Mouse (Mus musculus): ENCODE measurements around the gene Atp5d.

Gene Atp5d

DNA sequence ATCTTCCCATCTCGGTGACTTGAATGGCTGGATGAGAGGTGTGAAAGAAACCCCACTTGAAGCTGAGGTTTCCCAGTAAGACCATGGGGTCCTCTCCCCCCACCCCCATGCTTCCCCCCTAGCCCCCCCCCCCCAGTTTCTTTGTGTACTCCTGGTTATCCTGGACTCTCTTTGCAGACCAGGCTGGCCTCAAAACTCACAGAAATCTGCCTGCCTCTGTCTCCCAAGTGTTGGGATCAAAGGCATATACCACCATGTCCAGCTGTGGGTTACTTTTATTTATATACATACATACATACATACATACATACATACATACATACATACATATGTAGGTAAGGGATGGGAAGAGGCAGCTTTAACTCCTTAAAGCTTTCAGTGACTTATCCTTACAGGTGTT lies 30.6 kb downstream of the Atp5d start:
- DNase-seq, result no peak

DNA sequence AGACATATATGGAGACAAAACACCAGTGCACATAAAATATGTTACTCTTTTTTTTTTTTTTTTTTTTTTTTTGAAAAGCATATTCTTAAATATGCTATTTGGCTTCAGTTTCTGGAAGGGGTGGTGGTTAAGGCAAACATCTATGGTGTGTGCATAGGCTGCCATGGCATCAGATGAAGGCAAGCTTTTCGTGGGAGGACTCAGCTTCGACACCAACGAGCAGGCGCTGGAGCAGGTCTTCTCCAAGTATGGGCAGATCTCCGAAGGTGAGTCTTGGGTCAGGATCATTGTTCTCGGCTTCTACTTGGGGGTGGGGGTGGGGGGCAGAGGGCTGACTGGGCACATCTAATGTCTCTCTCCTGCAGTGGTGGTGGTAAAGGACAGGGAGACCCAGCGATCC lies 31.2 kb downstream of the Atp5d start:
- DNase-seq, result no peak

DNA sequence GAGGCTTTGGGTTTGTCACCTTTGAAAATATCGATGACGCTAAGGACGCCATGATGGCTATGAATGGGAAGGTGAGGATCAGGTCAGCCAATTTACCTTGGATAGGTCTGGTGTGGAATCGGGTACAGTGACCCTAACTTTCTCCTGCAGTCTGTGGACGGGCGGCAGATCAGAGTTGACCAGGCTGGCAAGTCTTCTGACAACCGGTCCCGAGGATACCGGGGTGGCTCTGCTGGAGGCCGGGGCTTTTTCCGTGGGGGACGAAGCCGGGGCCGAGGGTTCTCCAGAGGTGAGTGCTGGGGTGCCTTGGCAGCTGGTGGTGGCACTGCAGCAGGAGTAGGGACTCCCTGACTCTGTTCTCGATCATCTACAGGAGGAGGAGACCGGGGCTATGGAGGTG lies 31.6 kb downstream of the Atp5d start:
- DNase-seq, result no peak

DNA sequence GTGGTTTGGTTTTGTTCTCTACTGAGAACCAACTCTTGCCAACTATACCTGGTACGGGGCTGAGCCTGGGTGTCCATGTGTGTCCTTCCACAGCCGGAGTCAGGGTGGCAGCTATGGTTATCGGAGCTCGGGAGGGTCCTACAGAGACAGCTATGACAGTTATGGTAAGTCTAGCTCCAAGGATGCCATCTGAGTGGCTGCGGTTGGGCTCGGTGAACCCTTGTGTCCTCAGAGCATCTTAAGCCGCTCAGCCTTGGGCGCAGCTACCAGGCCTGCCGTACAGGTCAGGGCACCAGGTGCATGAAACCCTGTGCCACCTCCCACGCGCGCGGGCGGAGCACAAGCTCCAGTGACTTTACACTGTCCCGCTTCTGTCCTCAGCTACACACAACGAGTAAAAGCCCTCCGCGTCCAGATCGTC lies 32.2 kb downstream of the Atp5d start:
- DNase-seq, result no peak

DNA sequence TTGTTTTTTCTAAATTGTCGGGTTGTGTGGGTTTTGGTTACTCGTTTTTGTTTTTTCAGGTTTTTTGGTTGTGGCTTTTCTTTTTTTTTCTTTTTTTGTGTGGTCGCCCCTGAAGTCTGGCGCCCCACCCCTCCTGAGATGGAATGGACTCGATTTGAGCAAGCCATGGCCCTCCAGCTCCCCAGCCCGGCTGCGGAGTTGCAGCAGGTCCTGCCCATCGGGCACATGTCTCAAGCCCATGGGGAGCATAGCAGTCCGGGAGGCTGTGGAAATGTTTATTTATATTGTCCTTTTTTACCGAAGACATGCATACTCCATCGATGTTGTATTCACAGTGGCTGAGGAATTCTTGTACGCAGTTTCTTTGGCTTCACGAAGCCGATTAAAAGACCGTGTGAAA lies 32.8 kb downstream of the Atp5d start:
- no peak for DNase-seq

DNA sequence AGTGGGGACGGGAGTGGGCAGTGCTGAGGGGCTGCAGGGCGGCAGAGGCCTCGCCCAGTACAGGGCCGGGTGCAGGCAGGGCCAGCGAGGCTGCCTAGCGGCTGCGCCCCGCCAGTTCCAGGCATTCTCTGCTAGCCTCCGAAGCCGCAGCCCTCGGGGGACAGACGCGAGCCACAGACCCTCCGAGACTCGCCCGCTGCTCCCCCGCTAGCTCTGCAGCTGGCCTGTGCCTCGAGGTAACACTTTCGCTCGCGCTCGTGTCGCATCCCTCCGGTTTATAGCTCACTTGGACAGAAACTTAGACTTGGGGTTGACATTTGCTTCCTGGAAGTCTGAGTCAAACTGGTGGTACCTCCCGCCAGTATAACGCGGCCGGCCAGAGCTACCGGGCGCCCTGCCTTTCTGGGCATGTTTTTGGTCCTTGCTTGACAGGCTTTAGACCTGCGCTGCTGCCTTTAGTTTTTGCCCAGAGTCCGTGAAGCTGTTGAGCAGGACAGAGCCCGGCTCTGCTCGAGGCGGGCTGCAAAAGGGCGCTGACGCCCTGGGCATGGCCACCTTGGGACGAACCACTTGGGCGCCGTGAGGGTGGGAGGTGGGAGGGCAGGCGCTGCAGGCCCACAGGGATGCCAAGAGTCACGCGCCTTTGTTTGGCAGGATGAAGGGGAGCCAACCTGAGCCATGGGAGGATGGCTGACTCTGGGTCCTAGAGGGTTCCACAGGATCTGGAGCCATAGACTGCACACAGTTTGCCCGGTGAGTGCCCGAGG lies 33.5 kb downstream of the Atp5d start:
- no peak for DNase-seq

DNA sequence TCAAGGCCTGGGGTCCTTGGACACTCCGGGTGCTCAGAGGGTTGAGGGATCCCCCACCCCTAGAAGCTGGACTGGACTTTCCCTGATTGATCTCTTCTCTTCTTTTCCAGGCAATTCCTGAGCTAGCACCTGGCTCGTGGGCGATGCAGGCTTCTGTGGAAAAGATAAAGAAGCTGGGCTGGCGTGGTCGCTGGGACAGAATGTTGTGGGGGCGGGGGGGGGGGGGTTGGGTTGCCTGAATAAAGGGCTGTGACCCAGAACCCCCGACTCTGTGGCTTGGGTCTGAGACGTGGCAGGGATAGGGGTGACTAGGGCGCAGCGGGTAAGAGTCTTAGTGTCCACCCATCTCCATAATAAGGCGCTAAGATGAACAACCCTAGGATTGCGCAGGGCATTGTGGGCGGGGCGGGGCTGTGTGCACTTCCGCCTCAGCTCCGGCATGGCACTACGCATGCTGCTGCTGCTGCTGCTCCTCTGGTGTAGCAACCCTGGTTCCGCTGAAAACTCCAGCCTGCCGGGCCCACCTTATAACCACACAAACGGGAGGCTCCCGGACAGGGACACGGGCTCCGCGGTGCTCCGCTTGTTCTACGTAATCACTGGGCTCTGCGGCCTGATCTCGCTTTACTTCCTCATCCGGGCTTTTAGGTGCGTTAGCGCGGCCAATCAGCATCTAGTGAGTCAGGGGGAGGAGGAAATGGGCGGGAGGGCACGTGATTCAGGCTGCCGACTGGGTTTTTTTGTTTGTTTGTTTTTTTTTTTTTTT lies 34.3 kb downstream of the Atp5d start, which contains the start of gene 1600002K03Rik:
1600002K03Rik (plus strand) TSS at position 418 of the 766 bp plus-strand sequence.
- peak; percentile 92 for DNase-seq

DNA sequence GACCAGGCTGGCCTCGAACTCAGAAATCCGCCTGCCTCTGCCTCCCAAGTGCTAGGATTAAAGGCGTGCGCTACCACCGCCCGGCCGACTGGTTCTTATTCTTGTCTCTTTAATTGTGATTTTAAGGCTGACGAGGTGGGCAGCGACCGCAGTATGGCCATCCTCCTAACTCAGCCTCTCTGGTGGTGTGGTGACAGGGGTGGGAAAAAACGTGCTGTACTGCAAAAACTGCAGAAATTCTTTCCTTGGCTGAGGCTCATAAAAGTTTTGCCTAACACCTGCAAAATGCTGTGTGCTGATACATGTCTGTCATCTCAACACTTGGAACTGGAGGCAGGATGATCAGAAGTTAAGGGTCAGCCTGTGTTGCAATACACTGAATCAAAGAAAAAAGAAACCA lies 34.9 kb downstream of the Atp5d start:
- no peak for DNase-seq

DNA sequence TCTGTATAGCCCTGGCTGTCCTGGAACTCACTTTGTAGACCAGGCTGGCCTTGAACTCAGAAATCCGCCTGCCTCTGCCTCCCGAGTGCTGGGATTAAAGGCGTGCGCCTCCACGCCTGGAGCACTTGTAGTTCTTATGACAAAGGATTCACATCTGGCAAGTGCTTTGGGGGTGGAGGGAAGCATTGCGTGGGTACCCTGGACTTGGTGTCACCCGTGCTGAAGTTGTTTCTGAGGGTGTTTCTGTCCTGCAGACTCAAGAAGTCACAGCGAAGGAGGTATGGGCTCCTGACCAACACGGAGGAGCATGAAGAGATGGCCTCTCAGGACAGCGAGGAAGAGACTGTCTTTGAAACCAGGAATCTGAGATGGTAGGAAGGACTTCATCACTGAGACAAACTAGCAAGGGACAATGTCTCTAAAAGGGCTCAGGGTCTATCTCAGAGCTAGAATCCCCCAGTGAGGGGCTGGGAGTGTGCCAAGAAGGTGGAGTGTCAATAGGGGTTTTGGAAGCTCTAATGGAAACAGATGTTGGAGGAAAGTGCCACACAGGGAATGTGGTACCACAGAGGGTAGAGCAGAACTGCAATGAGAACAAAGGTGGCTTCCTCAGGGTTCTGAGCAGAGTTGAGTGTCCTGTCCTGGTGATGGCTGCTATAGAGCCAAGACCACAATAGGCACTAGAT lies 35.7 kb downstream of the Atp5d start:
- no peak for DNase-seq

DNA sequence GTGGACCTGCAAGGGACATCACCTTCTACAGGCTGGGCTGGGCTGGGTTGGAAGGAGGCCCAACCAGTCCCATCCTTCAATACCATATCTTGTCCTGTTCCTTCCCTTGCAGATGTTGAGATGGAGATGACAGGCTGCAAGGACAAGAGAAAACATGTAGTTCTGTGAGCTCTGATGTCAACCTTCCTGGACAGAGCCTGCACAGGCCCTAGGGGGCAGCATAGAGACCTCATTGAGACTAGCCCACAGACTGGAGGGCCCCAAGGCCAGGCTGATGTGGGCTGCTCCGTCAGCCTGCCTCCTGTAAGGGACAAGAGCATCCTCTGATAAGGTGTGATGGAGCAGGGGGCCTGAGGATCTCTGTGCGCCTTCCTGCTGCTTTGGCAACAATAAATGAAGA lies 36.3 kb downstream of the Atp5d start:
- DNase-seq, result no peak

DNA sequence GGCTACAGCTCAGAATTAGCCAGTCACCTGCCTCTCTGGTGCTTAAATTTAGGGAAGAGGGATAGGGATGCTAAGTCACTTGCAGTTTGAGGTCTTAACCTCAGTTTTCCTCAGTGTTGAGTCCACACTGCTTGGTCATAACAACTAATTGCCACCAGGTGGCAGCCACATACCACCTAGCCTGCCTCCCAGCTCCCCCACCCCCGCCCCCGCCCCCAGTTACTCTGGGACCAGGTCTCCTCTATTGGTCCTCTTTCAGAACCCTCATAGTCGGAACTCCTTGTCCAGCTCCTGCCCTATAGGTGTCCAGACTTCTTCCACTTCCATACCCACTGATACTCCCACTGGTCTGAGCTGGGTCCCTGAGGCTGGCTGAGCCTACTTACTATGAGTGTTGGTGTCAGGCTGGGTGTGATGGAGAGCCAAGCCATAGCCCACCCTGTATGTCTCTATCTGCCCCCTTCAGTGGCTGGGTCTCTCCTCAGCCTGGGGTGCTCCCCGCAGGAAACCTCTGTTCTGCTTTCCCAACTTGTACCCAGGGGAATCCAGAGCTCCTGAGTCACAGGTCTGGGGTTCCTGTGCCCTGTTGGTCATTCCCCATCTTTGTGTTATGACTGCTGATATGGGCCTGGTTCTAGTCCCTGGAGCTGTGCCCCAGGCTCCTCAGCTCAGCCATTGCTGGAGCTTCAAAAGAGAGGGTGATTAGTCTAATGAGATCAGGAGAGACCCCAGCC lies 37.3 kb downstream of the Atp5d start:
- peak; percentile 43 for DNase-seq

DNA sequence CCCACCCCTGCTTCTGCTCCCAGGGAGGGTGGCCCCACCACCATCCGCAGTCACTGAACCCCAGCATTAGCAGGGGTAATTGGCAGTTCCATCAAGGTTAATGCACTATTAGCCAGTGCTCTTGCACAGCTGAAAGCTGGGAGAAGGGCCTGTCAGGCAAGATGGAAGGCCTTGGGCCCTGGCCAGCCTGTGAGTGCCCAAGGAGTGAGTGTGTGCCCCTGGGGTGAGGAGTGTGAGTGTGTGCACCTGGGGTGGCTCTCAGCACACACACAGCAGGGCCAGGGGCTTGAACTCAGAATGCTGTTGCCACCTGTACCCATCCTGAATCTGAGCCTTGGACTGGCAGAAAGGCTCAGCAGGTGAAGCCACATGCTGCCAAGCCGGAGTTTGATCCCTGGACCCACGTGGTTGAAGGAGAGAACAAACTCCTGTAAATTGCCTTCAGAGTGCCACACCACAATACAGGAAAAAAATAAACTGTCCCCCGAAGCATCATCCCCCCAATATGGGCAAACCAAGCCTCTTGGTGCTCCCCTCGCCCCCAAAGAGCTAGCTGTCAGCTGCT lies 37.9 kb downstream of the Atp5d start:
- no peak for DNase-seq

DNA sequence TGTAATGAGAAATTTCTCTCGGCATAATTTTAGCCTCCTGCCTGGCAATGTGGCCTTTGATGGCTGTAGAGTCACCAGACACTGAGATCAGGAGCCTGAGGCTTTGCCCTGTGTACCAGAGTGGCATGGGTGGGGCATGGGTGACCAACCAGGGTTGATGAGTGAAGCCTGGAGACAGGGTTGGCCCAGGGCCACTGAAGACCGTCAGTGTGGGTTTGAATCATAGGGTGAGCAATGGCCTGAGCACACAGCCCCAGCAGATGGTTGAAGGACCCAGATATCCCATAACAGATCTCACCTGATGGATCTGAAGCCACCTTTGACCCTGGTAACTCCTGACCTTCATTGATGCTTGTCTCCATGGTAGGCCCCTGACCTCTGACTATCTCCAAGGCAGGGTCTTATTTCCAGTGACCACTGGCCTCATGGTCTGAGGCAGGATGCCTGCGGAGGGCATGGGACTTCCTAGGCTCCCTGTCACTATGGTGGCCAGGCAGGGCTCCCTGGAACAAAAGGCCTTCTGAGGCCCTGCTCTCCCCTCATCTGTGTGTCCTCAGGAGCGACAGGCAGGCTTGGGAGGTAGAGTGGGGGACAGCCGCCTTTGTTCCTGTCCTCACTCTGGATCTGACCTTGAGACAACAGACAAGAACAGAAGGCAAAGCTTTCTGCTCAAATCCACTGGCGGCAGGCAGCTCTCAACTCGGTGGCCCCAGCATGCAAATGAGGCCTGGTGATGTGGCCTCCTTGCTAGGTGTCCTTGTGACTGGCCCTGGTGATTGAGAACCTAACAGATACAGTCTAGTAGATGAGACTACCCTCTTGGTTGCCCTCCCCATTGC lies 39.2 kb downstream of the Atp5d start:
- no peak for DNase-seq

DNA sequence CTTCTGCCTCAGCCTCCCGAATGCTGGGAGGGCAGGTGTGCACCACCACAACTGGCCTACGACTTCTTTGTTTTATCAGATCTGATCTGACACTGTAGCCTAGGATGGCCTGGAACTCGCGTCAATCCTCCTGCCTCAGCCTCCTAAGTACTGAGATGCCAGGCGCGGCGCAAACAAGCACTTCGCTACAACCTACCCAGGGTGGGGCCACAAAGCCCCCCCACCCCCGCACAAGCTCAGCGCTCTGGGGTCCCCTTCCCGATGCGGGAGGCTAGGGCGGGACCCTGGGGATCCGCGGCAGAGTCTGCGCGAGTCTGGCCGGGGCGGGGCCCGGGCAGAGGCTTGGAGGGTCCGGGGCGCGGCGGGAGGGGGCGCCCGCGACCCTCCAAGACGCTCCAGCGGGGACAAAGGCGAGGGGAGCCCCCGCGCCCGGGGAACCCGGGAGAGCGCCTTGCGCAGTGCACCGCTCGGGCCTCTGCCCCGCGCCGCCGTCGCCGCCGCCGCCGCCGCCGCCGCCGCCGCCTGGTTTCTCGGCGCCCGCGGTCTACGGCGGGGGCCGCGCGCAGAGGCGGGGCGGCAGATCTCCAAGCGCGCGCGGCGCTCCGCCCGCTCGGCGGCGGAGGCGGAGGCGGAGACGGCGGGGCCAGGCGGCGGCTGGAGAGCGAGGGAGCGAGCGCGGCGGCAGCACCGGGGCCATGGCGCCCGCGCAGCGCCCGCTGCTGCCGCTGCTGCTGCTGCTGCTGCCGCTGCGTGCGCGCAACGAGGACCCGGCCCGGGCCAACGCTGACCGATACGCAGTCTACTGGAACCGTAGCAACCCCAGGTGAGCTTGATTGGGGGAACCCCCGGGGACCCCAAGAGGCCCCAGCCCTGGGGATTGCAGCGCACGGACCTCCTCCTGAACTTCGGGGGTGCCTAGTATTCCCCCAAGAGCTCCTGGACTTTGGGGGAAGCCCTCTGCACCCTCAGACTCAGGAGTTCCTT lies 40.9 kb downstream of the Atp5d start, which contains the start of gene Efna2:
Efna2 (plus strand) TSS at position 415 of the 984 bp plus-strand sequence.
- DNase-seq, result no peak

DNA sequence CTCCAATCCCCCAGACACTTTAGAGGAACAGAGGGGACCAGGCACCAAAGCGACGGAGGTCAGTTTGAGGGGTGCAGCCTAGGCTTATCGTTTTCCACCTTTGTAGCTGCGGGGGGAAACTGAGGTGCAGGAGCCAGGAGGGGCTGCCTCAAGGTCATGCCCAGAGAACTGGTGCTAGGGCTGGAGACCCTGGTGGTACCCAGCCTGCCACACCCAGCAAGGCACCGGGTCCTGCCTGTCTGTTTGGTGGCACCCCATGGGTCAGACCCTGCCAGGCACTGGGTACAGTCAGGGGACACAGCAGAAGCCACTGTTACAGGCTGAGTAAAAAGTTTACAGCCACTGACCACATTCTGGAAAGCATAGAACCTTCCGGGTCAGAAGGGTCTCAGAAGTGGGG lies 41.9 kb downstream of the Atp5d start:
- DNase-seq, result no peak

DNA sequence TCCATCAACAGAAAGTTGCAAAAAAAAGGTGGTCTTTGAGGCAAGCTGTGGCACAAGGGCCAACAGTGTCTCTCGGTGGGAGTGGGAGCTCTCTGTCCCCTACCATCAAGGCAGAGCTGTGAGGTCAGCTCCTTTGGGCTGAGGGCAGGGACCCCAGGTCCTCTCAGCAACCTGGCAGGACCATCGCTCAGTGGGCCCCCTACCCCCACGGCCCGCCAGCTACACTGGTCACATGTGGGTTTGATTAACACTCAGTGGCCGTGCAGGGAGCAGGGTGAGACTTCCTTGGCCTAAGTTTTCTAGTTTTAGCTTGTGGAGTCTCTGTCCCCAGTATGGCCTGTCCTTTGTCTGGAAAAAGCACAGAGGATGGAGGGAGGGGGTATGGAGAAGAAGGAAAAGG lies 42.4 kb downstream of the Atp5d start:
- no peak for DNase-seq

DNA sequence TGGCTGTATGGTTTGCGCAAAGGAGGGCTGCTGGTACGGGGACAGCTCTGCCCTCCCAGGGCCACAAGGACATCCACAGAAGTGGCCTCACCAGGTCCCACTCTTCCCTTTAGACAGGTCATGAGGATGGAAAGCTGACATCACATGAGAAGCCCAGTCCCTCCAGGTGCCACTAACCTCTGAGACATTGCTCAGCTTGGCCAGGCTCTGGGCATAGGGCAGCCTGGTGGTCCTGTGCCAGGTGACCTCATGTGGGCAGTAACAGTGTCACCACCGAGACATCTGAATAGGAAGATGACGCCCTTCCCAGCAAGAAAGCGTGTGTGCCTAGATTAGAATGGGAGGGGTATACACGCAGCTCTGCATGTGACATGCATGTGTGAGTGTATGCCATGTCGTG lies 44.1 kb downstream of the Atp5d start:
- DNase-seq, result no peak

DNA sequence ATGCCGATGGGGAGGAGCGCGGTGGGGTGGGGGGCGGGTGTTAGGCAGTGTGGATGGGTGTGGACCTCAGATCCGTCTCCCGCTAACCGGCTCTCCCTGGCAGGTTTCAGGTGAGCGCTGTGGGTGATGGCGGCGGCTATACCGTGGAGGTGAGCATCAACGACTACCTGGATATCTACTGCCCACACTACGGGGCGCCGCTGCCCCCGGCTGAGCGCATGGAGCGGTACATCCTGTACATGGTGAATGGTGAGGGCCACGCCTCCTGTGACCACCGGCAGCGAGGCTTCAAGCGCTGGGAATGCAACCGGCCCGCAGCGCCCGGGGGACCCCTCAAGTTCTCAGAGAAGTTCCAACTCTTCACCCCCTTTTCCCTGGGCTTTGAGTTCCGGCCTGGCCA lies 48.2 kb downstream of the Atp5d start:
- DNase-seq, result no peak

DNA sequence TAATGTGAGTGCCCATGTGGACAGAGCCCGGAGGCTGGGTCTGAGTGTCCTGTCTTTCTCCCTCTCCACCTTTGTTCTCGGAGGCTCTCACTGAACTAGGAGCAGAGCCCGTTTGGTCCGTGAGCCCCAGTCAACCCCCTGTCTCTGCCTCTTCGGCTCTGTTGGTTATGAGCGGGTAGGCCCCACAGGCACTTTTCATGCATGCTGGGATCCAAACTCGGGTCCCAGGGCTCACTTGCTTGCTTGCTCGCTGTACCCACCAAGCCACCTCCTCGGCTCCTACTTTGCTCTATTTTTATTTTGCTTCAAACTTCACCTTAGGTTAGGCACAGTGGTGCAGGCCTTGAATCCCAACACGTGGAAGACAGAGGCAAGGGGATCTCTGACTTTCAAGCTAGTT lies 49.3 kb downstream of the Atp5d start:
- DNase-seq, result no peak

DNA sequence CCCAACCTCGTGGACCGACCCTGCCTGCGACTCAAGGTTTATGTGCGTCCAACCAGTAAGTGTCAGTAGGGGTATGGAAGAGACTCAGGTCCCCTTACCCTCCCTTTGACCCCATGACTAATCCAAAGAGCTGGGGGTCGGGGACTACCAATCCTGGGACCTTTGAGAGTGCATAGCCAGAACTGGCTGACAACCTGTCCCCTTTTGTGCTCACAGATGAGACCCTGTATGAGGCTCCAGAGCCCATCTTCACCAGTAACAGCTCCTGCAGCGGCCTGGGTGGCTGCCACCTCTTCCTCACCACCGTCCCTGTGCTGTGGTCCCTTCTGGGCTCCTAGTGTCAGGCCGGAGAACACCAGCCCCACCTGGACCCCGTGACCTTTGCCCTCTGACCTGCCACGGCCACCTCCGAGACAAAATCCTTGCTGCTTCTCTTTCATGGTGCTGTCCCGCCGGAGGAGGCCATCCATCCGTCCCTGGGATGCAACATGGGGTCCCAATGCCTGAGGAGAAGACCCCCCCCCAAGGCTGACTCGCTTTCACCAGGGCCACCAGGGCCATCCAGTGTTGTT lies 50.1 kb downstream of the Atp5d start:
- DNase-seq, result no peak

All from kidney, adult 18-20 months (tissue).